Mouse (Mus musculus) erythroblast, embryonic 14.5 days (primary cell): ENCODE measurements around the gene Dusp21.
A peak's percentile ranks its signal among the peaks of the same experiment; 100 is the strongest.

Experiments
- GATA1 ChIP-seq: IDR thresholded peaks from 2 replicates; pipeline ENCODE4 v1.6.1; 2012; ENCODE audit warnings: low read length, inconsistent platforms, mixed read lengths
- TAL1 ChIP-seq: IDR thresholded peaks from 3 replicates; pipeline ENCODE4 v1.6.1; 2012; ENCODE audit warnings: low read length, inconsistent platforms, mixed read lengths

GRCm38 (mm10) chrX:18163917-18164624 is 18.4 kb downstream of the Dusp21 start:
- no peak; the same call in 1 of the 2 replicates for TF ChIP-seq GATA1
- TF ChIP-seq TAL1: peak; percentile 52
